Mouse (Mus musculus): Measurements from ENCODE around the gene Cpne4. TPM values are rescaled to one million over a fixed set of nuclear protein-coding genes. Genes with fewer than 3 reads are reported as not detected.

The Cpne4 gene
- polyA plus RNA-seq, 1 experiment from 2014 or later = not detected

- TF ChIP-seq EP300 (IDR thresholded peaks at IDR 0.05; ENCODE audit: low read depth) (no peak), CTCF (IDR thresholded peaks at IDR 0.05; ENCODE audit: low read depth) (no peak)
- 68% methylated on average over 5 of the region's 5 CpGs for WGBS (ENCODE audit: insufficient replicate concordance)
- Histone ChIP-seq H3K27ac (ENCODE audit: low read depth) (no peak overlapping the region), H3K9ac (replicated peaks) (no peak overlapping the region), H3K4me1 (ENCODE audit: insufficient read depth) (no peaks in the 10 kb centered on the region), H3K27me3 (ENCODE audit: insufficient read depth, low read length) (no peaks in the 10 kb centered on the region), H3K4me3 (ENCODE audit: low read depth, low read length) (no peak overlapping the region), H3K36me3 (replicated peaks; ENCODE audit: insufficient read depth, low read length) (no peaks in the 10 kb centered on the region), H3K9me3 (ENCODE audit: low read length) (no peaks in the 10 kb centered on the region), H3K4me2 (ENCODE audit: low read depth, low read length) (no peak overlapping the region)
- ATAC-seq (no peak), DNase-seq (no peak)
Observed at GRCm38 (mm10) chr9:104777780-104778179, 230.7 kb downstream of the Cpne4 start.

- Histone ChIP-seq H3K27me3 (ENCODE audit: insufficient read depth, low read length) (no peaks in the 10 kb centered on the region), H3K9ac (replicated peaks) (no peak overlapping the region), H3K4me1 (ENCODE audit: insufficient read depth) (no peaks in the 10 kb centered on the region), H3K4me3 (ENCODE audit: low read depth, low read length) (no peak overlapping the region), H3K27ac (ENCODE audit: low read depth) (no peak overlapping the region), H3K9me3 (ENCODE audit: low read length) (no peaks in the 10 kb centered on the region), H3K4me2 (ENCODE audit: low read depth, low read length) (no peak overlapping the region), H3K36me3 (replicated peaks; ENCODE audit: insufficient read depth, low read length) (no peaks in the 10 kb centered on the region)
- WGBS (ENCODE audit: insufficient replicate concordance) = 25% methylated on average over 2 of the region's 2 CpGs
- no peak for TF ChIP-seq CTCF (IDR thresholded peaks at IDR 0.05; ENCODE audit: low read depth)
- TF ChIP-seq EP300 (IDR thresholded peaks at IDR 0.05; ENCODE audit: low read depth) = no peak
- ATAC-seq = no peak
- no peak for DNase-seq
Observed at GRCm38 (mm10) chr9:104796601-104797000, 249.5 kb downstream of the Cpne4 start.

GRCm38 (mm10) chr9:104804776-104805175 lies 257.7 kb downstream of the Cpne4 start:
- no peaks in the 10 kb centered on the region for H3K27me3 ChIP-seq (ENCODE audit: insufficient read depth, low read length)
- H3K9me3 ChIP-seq (ENCODE audit: low read length) = no peaks in the 10 kb centered on the region
- H3K4me1 ChIP-seq (ENCODE audit: insufficient read depth) = no peaks in the 10 kb centered on the region
- no peak overlapping the region for H3K4me2 ChIP-seq (ENCODE audit: low read depth, low read length)
- no peak for ATAC-seq
- H3K36me3 ChIP-seq (replicated peaks; ENCODE audit: insufficient read depth, low read length) = no peaks in the 10 kb centered on the region
- DNase-seq = no peak
- no peak overlapping the region for H3K4me3 ChIP-seq (ENCODE audit: low read depth, low read length)
- WGBS (ENCODE audit: insufficient replicate concordance) = 63% methylated on average over 4 of the region's 4 CpGs
- H3K9ac ChIP-seq (replicated peaks) = no peak overlapping the region
- no peak for TF ChIP-seq CTCF (IDR thresholded peaks at IDR 0.05; ENCODE audit: low read depth)
- TF ChIP-seq EP300 (IDR thresholded peaks at IDR 0.05; ENCODE audit: low read depth) = no peak
- H3K27ac ChIP-seq (ENCODE audit: low read depth) = no peak overlapping the region

- DNase-seq = no peak
- 55% methylated on average over 2 of the region's 2 CpGs for WGBS (ENCODE audit: insufficient replicate concordance)
Observed at GRCm38 (mm10) chr9:104814681-104815080, 267.6 kb downstream of the Cpne4 start.

GRCm38 (mm10) chr9:104828646-104829045 lies 281.6 kb downstream of the Cpne4 start:
- Histone ChIP-seq H3K9me3 (ENCODE audit: low read length) (no peaks in the 10 kb centered on the region), H3K4me1 (ENCODE audit: insufficient read depth) (no peaks in the 10 kb centered on the region), H3K4me2 (ENCODE audit: low read depth, low read length) (no peak overlapping the region), H3K36me3 (replicated peaks; ENCODE audit: insufficient read depth, low read length) (no peaks in the 10 kb centered on the region), H3K4me3 (ENCODE audit: low read depth, low read length) (no peak overlapping the region), H3K27me3 (ENCODE audit: insufficient read depth, low read length) (no peaks in the 10 kb centered on the region), H3K27ac (ENCODE audit: low read depth) (no peak overlapping the region), H3K9ac (replicated peaks) (no peak overlapping the region)
- ATAC-seq (no peak), DNase-seq (no peak)
- TF ChIP-seq CTCF (IDR thresholded peaks at IDR 0.05; ENCODE audit: low read depth) (no peak), EP300 (IDR thresholded peaks at IDR 0.05; ENCODE audit: low read depth) (no peak)
- 42% methylated on average over 3 of the region's 3 CpGs for WGBS (ENCODE audit: insufficient replicate concordance)

More at GRCm38 (mm10) chr9:104814681-104815080, 267.6 kb downstream of the Cpne4 start:
- Histone ChIP-seq H3K9ac (replicated peaks) (no peak overlapping the region), H3K4me3 (ENCODE audit: low read depth, low read length) (no peak overlapping the region), H3K4me2 (ENCODE audit: low read depth, low read length) (no peak overlapping the region), H3K4me1 (ENCODE audit: insufficient read depth) (no peaks in the 10 kb centered on the region), H3K27ac (ENCODE audit: low read depth) (no peak overlapping the region), H3K9me3 (ENCODE audit: low read length) (no peaks in the 10 kb centered on the region), H3K27me3 (ENCODE audit: insufficient read depth, low read length) (no peaks in the 10 kb centered on the region), H3K36me3 (replicated peaks; ENCODE audit: insufficient read depth, low read length) (no peaks in the 10 kb centered on the region)
- TF ChIP-seq CTCF (IDR thresholded peaks at IDR 0.05; ENCODE audit: low read depth) (no peak), EP300 (IDR thresholded peaks at IDR 0.05; ENCODE audit: low read depth) (no peak)
- ATAC-seq = no peak

GRCm38 (mm10) chr9:104832934-104833539 lies 286.0 kb downstream of the Cpne4 start:
- H3K4me1 ChIP-seq (ENCODE audit: insufficient read depth) = no peaks in the 10 kb centered on the region
- WGBS (ENCODE audit: insufficient replicate concordance) = 74% methylated on average over 5 of the region's 5 CpGs
- no peak overlapping the region for H3K4me2 ChIP-seq (ENCODE audit: low read depth, low read length)
- DNase-seq (no peak), ATAC-seq (no peak)
- H3K4me3 ChIP-seq (ENCODE audit: low read depth, low read length) = no peak overlapping the region
- H3K27ac ChIP-seq (ENCODE audit: low read depth) = no peak overlapping the region
- H3K27me3 ChIP-seq (ENCODE audit: insufficient read depth, low read length) = no peaks in the 10 kb centered on the region
- TF ChIP-seq EP300 (IDR thresholded peaks at IDR 0.05; ENCODE audit: low read depth) (no peak), CTCF (IDR thresholded peaks at IDR 0.05; ENCODE audit: low read depth) (no peak)
- no peak overlapping the region for H3K9ac ChIP-seq (replicated peaks)
- H3K9me3 ChIP-seq (ENCODE audit: low read length) = no peaks in the 10 kb centered on the region
- no peaks in the 10 kb centered on the region for H3K36me3 ChIP-seq (replicated peaks; ENCODE audit: insufficient read depth, low read length)
